Mouse (Mus musculus): ENCODE measurements around the gene Zbbx. TPM values are rescaled to one million over a fixed set of nuclear protein-coding genes. Genes with fewer than 3 reads are reported as not detected.

Zbbx gene
- polyA plus RNA-seq (2014; fragmentation: Illumina TruSeq; extraction: RNeasy Lipid Tissue Mini Kit (QIAGEN cat#74804); ENCODE audit: low read depth, low replicate concordance), result 5.4 TPM

GRCm38 (mm10) chr3:75164838-75165496 is at the start of gene Zbbx:
Zbbx (minus strand) TSS chr3:75165034.

Other genes with a start within 250 kb of the Zbbx start
- not detected for gene Serpini2, start 105.0 kb upstream of the Zbbx start, polyA plus RNA-seq (2014; fragmentation: Illumina TruSeq; extraction: RNeasy Lipid Tissue Mini Kit (QIAGEN cat#74804); ENCODE audit: low read depth, low replicate concordance)